Mouse (Mus musculus): ENCODE data around the gene S100a13. TPM values are rescaled to one million over a fixed set of nuclear protein-coding genes. Genes with fewer than 3 reads are reported as not detected.
A peak's percentile ranks its signal among the peaks of the same experiment; 100 is the strongest.

Gene S100a13
- polyA plus RNA-seq, 1 experiment from 2014 or later: 54.3 TPM

GRCm38 (mm10) chr3:90515789-90516188 lies 1.6 kb downstream of the S100a13 start:
- in situ Hi-C loops (cut with MboI; ENCODE audit: low pct_unique_long_range_greater_than_20kb): loop anchor here (5.0 kb wide), 1 partner anchor 102 kb away; no protein-coding TSS in a partner anchor
- no peaks in the 10 kb centered on the region for H3K27me3 ChIP-seq
- POLR2A ChIA-PET: no interaction called here
- ATAC-seq (no peak), DNase-seq (ENCODE audit: low read depth, low spot score) (no peak)
- TF ChIP-seq CTCF (IDR thresholded peaks at IDR 0.05): no peak
- CTCF ChIA-PET: interaction anchor here (1.2 to 1.6 kb wide), 3 partner anchors 9 to 138 kb away, joined by 3 to 4 read pairs (median 4); partner anchors contain the start of genes S100a7a and Snapin

GRCm38 (mm10) chr3:90517711-90518110 lies 3.5 kb downstream of the S100a13 start:
- no peak for DNase-seq (ENCODE audit: low read depth, low spot score)
- ATAC-seq: no peak
- ChIA-PET CTCF (interaction anchor here (1.1 to 1.3 kb wide), 2 partner anchors 91 to 193 kb away, joined by 3 to 7 read pairs; no protein-coding TSS in a partner anchor), POLR2A (no interaction called here)
- TF ChIP-seq CTCF (IDR thresholded peaks at IDR 0.05): no peak
- no peaks in the 10 kb centered on the region for H3K27me3 ChIP-seq
- in situ Hi-C loops (cut with MboI; ENCODE audit: low pct_unique_long_range_greater_than_20kb): loop anchor here (5.0 kb wide), 1 partner anchor 100 kb away; no protein-coding TSS in a partner anchor

GRCm38 (mm10) chr3:90525421-90525820 lies 11.2 kb downstream of the S100a13 start:
- H3K27me3 ChIP-seq: no peaks in the 10 kb centered on the region
- in situ Hi-C loops (cut with MboI; ENCODE audit: low pct_unique_long_range_greater_than_20kb): no loop called here
- ChIA-PET CTCF (interaction anchor here (0.9 to 6.2 kb wide), 27 partner anchors 10 to 185 kb away, joined by 3 to 66 read pairs (median 5); partner anchors contain the start of genes Chtop, Gm42674, S100a16 and S100a3), POLR2A (interaction anchor here (0.6 to 1.2 kb wide), 3 partner anchors 58 to 164 kb away, joined by 3 read pairs; partner anchors contain the start of gene S100a4)
- peak; percentile 98 for TF ChIP-seq CTCF (IDR thresholded peaks at IDR 0.05)
- ATAC-seq: peak; percentile 73
- DNase-seq (ENCODE audit: low read depth, low spot score): no peak

GRCm38 (mm10) chr3:90526076-90526475 lies 11.8 kb downstream of the S100a13 start:
- no peaks in the 10 kb centered on the region for H3K27me3 ChIP-seq
- no peak for DNase-seq (ENCODE audit: low read depth, low spot score)
- no peak for ATAC-seq
- ChIA-PET POLR2A (no interaction called here), CTCF (interaction anchor here (0.9 to 6.2 kb wide), 21 partner anchors 10 to 184 kb away, joined by 3 to 66 read pairs (median 6); partner anchors contain the start of genes Chtop, S100a16, S100a3 and S100a6)
- in situ Hi-C loops (cut with MboI; ENCODE audit: low pct_unique_long_range_greater_than_20kb): no loop called here
- TF ChIP-seq CTCF (IDR thresholded peaks at IDR 0.05): no peak

GRCm38 (mm10) chr3:90526580-90526979 lies 12.3 kb downstream of the S100a13 start, which contains the start of gene S100a14:
TSS of gene S100a14 (plus strand) at chr3:90526856.
- DNase-seq (ENCODE audit: low read depth, low spot score) (no peak), ATAC-seq (no peak)
- no peak for TF ChIP-seq CTCF (IDR thresholded peaks at IDR 0.05)
- H3K27me3 ChIP-seq: no peaks in the 10 kb centered on the region
- in situ Hi-C loops (cut with MboI; ENCODE audit: low pct_unique_long_range_greater_than_20kb): no loop called here
- ChIA-PET POLR2A (interaction anchor here (0.8 to 1.3 kb wide), 4 partner anchors 10 to 88 kb away, joined by 3 to 4 read pairs (median 3); partner anchors contain the start of gene S100a16), CTCF (interaction anchor here (0.9 to 6.2 kb wide), 17 partner anchors 10 to 179 kb away, joined by 3 to 66 read pairs (median 6); partner anchors contain the start of genes Chtop, S100a16, S100a3 and S100a6)

GRCm38 (mm10) chr3:90527291-90527873 lies 13.1 kb downstream of the S100a13 start:
- in situ Hi-C loops (cut with MboI; ENCODE audit: low pct_unique_long_range_greater_than_20kb): no loop called here
- POLR2A ChIA-PET: interaction anchor here (0.8 to 1.3 kb wide), 5 partner anchors 9 to 87 kb away, joined by 3 to 4 read pairs (median 3); partner anchors contain the start of gene S100a16
- no peak for TF ChIP-seq CTCF (IDR thresholded peaks at IDR 0.05)
- no peaks in the 10 kb centered on the region for H3K27me3 ChIP-seq
- CTCF ChIA-PET: interaction anchor here (1.0 to 6.2 kb wide), 6 partner anchors 9 to 125 kb away, joined by 4 to 66 read pairs (median 22); partner anchors contain the start of genes S100a16, S100a6 and S100a7a
- DNase-seq (ENCODE audit: low read depth, low spot score): no peak
- ATAC-seq: no peak

GRCm38 (mm10) chr3:90531713-90532112 lies 17.5 kb downstream of the S100a13 start:
- H3K27me3 ChIP-seq: no peaks in the 10 kb centered on the region
- ChIA-PET POLR2A (no interaction called here), CTCF (interaction anchor here (1.3 to 1.4 kb wide), 2 partner anchors 12 to 52 kb away, joined by 3 read pairs; no protein-coding TSS in a partner anchor)
- ATAC-seq: no peak
- no peak for TF ChIP-seq CTCF (IDR thresholded peaks at IDR 0.05)
- no peak for DNase-seq (ENCODE audit: low read depth, low spot score)
- in situ Hi-C loops (cut with MboI; ENCODE audit: low pct_unique_long_range_greater_than_20kb): no loop called here

GRCm38 (mm10) chr3:90535446-90535845 lies 21.2 kb downstream of the S100a13 start:
- no peak for ATAC-seq
- no peaks in the 10 kb centered on the region for H3K27me3 ChIP-seq
- in situ Hi-C loops (cut with MboI; ENCODE audit: low pct_unique_long_range_greater_than_20kb): no loop called here
- ChIA-PET CTCF (interaction anchor here (0.9 to 4.6 kb wide), 4 partner anchors 10 to 80 kb away, joined by 3 to 38 read pairs (median 10); partner anchors contain the start of gene S100a14), POLR2A (no interaction called here)
- TF ChIP-seq CTCF (IDR thresholded peaks at IDR 0.05): no peak
- no peak for DNase-seq (ENCODE audit: low read depth, low spot score)

- peak; percentile 97 for ATAC-seq
- in situ Hi-C loops (cut with MboI; ENCODE audit: low pct_unique_long_range_greater_than_20kb): no loop called here
- no peak for TF ChIP-seq CTCF (IDR thresholded peaks at IDR 0.05)
- no peaks in the 10 kb centered on the region for H3K27me3 ChIP-seq
- ChIA-PET CTCF (interaction anchor here (1.0 to 4.6 kb wide), 11 partner anchors 9 to 78 kb away, joined by 3 to 38 read pairs (median 4); partner anchors contain the start of gene S100a14), POLR2A (interaction anchor here (0.7 to 1.5 kb wide), 9 partner anchors 10 to 78 kb away, joined by 3 to 4 read pairs (median 3); partner anchors contain the start of gene S100a14)
- peak; percentile 67 for DNase-seq (ENCODE audit: low read depth, low spot score)
Observed at GRCm38 (mm10) chr3:90537141-90537904, 23.1 kb downstream of the S100a13 start, which contains the start of gene S100a16. TSS of gene S100a16 (plus strand) at chr3:90537254.

GRCm38 (mm10) chr3:90537905-90538296 lies 23.7 kb downstream of the S100a13 start:
- in situ Hi-C loops (cut with MboI; ENCODE audit: low pct_unique_long_range_greater_than_20kb): no loop called here
- H3K27me3 ChIP-seq: no peaks in the 10 kb centered on the region
- ATAC-seq (no peak), DNase-seq (ENCODE audit: low read depth, low spot score) (no peak)
- ChIA-PET CTCF (interaction anchor here (1.0 to 4.6 kb wide), 7 partner anchors 8 to 78 kb away, joined by 3 to 38 read pairs (median 4); partner anchors contain the start of gene S100a14), POLR2A (interaction anchor here (1.1 to 1.5 kb wide), 5 partner anchors 13 to 76 kb away, joined by 3 to 4 read pairs (median 3); no protein-coding TSS in a partner anchor)
- TF ChIP-seq CTCF (IDR thresholded peaks at IDR 0.05): no peak

Measured in Patski (cell line).